Mouse (Mus musculus) thymus, postnatal 4 days (tissue): ENCODE measurements around the gene Batf2.
"Not testable (repeated sequence)": the region's sequence is repeated elsewhere in the genome, so short reads cannot be mapped to it uniquely, and the experiment has no call there.

Experiments
- DNase-seq: peaks from one replicate; pipeline ENCODE4 v3.0.0; 2021

The Batf2 gene

GRCm38 (mm10) chr19:6140678-6141393 is at the start of gene Batf2:
Batf2 (plus strand) TSS chr19:6140983.
- DNase-seq = peak; percentile 95

- no peak for DNase-seq
These were observed 46.7 kb upstream of the Batf2 start, which contains the start of gene AC131692.1 for GRCm38 (mm10) chr19:6094119-6094518. AC131692.1 (plus strand) TSS chr19:6094419.

DNA sequence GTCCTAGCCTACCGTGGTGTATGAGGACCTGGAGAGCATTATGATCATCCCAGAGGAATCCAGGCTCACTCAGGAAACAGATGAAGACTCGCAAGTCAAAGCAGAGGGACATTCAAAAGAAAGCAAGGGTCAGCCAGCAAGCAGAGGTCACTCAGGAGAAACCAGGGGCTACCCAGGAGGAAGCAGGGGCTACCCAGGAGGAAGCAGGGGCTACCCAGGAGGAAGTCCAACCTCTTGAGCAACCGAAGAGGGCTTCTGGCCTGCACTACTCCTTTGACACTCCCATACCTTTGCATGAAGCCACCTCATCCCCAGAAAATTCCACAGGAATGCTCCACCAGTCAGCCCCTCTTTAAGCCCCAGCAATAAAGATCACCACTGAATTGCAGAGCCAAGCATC is 42.9 kb upstream of the Batf2 start:
- no peak for DNase-seq

- no peak for DNase-seq
These were observed 39.6 kb upstream of the Batf2 start for GRCm38 (mm10) chr19:6101186-6101585.

- DNase-seq = no peak
These were observed 38.5 kb upstream of the Batf2 start for GRCm38 (mm10) chr19:6102169-6102853.

DNA sequence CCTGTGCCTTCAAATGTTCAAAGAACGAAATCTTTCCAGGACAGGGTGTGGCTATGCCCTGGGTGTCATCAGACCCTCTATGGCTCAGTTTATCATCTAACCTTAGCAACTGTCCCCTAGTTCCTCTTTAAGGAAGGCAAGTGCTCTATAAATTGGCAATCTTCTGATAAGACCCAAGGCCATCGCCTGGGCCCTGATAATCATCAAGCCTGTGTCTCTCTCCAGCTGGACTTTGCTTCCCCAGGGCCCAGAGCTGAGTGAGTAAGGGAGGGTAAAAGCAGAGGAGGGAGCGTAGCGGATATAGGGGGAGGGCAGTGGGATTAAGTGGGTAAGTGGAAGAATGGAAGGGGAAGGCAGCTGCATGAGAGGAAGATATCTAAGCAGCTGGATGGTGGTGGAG is 36.3 kb upstream of the Batf2 start:
- DNase-seq = no peak

- no peak for DNase-seq
These were observed 35.2 kb upstream of the Batf2 start, which contains the start of gene Naaladl1 for GRCm38 (mm10) chr19:6105586-6105985. Naaladl1 (plus strand) TSS chr19:6105782.

DNA sequence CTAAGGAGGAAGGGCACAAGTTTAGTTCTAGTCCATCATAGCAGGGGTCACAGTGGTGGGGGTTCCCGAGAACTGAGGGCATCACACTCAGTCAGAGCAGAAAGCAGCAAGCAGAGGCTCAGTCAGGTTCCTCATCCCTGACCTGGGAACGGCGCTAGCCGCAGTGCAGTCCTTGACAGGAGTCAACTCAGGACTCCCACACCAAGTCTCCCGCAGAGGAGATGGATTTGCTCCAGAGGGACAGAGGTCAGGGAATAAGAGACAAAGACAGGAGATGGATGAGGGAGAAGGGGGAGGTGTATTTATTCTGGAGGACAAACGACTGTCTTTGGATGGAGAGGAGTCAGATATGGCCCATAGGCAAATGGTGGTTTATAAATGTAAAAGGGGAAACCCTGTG is 27.7 kb upstream of the Batf2 start:
- no peak for DNase-seq

DNA sequence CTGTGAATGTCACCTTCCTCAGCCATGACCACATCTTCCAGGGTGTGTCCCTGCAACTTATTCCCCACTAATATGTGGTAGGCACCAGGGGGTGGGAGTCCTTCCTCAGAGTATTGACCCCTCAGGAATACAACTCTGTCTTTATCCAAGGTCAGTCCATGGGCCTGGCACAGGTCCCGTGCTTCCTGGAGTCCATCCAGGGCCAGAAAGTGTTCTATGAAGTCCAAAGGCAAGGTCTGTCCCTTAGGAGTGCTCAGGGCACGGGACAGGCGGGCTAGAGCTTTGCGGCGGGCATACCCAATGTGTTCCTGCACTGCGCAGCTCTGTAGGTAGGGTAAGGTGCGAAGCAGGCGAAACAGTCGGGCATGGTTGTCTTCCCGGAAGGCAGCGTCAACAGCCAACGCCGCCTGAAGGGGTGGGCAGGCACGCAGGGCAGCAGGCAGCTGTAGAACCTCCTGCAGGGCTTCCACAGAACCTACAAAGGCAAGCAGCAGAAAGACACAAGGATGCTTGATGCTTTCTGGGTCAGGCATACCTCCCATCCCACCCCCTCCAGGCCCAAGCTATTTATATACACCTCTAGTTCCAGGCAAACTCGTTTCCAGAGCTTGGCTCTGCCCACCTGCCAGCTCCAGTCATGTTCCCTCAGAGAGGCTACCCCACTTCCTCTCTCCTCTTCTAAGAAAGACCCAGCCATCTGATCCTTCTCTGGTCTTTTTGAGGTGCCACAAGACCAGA is 24.5 kb upstream of the Batf2 start:
- DNase-seq = no peak

DNA sequence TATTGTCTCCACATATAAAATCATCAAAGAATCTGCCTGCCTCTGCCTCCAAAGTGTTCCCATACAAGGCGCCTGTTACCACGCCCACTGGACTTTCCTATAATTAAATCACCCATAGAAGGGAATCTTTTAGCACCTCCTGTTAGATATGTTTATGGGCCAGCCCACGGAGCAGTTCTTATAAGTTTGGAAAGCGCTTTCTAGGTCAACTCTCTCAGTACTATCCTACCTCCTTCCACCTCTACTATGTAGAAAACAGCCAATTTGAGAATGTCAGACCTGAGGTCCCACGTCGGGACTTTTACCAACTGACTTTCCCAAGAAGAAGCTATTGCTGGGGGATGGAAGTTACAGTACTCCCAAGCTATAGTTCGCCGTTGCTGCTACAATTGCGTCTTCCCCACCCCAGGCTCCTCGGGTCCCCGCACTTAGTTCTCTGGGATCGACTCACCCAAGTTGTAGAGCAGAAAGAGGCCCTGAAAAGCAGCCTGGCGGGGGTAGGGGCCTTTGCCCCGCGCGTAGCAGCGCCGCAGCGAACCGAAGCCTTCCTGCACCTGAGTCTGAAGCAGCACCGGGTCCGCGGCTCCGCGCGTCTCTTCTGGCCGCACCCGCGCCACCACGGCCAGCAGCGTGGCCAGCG is 23.3 kb upstream of the Batf2 start:
- peak; percentile 66 for DNase-seq

DNA sequence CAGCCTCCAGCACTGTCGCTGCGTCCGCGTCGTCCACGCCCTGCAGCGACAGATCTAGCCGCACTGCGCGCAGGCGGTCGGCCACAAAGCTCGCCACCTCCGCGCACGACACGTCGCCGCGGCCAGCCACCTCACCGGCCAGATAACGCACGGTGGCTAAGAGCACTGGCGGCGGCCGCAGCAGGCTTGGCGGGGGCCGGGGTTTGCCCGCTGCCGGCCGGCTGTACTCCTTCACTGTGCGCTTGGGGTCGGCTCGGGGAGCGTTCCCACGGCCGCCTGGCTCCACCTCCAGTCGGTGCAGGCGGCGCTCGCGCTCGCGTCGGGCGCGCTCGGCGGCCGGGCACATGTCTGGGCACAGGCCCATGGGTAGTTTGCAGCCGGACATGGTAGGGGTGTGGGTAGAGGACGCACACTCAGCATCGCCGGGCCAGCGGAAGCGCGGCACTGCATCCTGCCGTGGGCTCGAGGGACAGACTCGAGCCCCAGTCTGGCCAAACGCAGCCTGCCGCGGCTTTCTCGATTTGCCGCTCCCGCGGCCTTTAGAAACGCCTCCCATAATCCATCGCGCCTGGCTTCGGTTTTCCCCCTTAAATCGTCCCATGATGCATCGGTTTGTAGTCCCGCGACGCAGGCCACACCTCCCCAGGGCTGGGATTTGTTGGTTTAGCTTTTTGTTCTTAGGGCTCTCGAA is 22.7 kb upstream of the Batf2 start, which contains the start of gene Sac3d1:
Sac3d1 (minus strand) TSS at position 665 of the 691 bp plus-strand sequence.
- DNase-seq = peak; percentile 89

- peak; percentile 43 for DNase-seq
These were observed 22.1 kb upstream of the Batf2 start for GRCm38 (mm10) chr19:6118677-6119185.

DNA sequence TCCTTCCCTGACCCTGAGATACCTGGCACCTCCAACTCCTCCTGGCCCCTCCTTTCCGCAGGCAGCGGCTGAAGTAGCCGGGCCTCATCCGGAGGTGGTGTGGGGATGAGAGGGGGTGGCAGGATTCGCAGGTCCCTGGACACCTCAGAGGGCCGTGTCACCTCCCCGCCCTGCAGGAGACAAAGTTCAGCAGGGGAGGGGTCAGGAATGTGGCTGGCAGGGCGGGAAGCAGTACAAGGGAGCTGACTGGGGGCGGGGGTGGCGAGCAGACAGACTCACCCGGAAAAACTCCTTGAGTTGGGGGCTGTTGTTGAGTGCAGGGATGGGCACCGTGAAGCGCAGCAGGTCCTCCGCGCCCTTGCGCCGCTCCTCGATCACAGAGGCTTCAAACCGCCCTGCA is 19.0 kb upstream of the Batf2 start:
- no peak for DNase-seq

GRCm38 (mm10) chr19:6123330-6123729 is 17.5 kb upstream of the Batf2 start:
- DNase-seq = no peak

GRCm38 (mm10) chr19:6124898-6125297 is 15.9 kb upstream of the Batf2 start:
- no peak for DNase-seq

DNA sequence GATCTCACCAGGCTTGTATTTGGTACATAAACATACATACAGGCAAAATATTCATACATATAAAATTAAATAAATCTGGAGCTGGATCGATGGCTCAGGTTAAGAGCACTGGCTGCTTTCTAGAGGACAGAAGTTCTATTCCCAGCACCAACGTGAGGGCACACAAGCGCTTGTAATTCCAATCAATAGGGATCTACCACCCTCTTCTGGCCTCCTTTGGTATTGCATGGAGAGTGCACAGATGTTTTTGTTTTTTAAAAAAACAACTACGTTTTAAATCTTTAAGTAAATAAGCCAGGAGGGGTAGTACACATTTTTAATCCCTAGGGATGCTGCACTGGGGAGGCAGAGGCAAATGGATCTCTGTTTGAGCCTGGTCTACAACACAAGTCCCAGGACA is 14.5 kb upstream of the Batf2 start:
- DNase-seq = peak; percentile 73

DNA sequence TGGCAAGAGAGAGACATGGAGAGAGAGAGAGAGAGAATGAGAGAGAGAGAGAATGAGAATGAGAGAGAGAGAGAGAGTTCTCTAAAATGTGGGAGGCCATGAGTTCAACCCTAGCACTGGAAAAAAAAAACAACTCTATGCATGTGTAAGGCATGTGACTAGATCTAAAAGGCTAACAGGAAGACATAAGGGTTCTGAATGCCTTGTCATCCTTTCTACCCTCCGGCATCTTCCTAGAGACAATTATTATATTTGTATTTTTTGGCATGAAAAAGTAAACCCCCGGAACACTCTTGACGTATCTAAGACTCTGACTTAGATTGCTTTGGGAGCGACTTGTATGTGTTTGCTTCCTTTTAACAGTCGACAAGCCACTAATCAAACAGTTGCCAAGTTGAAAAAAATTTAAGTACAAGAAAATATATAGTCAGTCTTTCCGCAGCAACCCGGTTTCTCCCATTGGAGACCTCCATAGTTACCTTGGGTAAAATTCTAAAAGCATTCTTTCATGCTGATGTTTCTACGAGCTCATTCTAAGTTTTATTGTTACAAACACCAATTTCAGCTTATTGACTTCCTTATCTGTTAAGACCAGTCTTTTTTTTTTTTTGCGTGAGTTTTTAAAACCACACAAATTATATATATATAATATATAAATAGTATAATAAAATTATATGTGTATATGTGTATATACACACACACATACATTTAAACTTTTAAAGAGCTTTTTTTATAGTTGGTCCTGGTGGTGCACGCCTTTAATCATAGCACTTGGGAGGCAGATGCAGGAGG is 13.8 kb upstream of the Batf2 start:
- DNase-seq = no peak

- peak; percentile 97 for DNase-seq
These were observed 12.9 kb upstream of the Batf2 start, which contains the start of gene Snx15 for GRCm38 (mm10) chr19:6127760-6128341. Snx15 (minus strand) TSS chr19:6128304.

DNA sequence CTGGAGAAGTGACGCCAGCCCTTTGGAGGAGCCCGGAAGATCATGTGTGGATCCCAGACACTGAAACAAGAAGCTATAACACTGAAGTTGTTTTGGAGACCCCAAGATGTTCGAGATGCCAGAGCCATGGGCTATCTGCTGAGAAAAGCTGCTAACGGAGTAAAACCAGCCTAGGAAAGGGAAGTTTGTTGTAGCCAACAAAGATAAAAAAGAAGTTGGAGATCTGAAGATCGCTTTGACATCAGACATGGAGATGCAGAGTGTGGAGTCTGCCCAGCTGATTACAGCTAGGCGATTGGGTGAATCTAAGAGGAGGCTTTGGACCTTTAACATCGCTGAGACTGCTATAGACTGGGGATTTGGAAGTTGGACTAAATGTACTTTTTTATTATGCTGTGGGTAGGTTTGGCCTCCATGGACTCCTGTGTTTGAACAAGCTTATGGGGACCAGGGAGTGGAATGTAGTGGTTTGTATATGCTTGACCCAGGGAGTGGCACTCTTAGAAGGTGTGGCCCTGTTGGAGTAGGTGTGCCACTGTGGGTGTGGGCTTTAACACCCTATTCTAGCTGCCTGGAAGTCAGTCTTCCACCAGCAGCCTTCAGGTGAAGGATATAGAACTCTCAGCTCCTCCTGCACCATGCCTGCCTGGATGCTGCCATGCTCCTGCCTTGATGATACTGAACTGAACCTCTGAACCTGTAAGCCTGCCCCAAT is 10.2 kb upstream of the Batf2 start:
- DNase-seq = not testable (repeated sequence)

GRCm38 (mm10) chr19:6132171-6132827 is 8.5 kb upstream of the Batf2 start:
- DNase-seq = no peak
